9 mouse cellular contexts compared by ENCODE assay signal in genomic region chr1:75936596-75936995, GRCm38 (mm10).
DNase-seq lines count a peak whose midpoint lies in the region; ATAC-seq lines count a peak whose summit lies in the region.
"Had no signal": no experiment of that assay in that cellular context is flagged by ENCODE, and none has a peak within 500 bp of the region (broad histone marks: within the 10 kb centered on the region; RNA-seq: fewer than 3 reads in every experiment).

No protein-coding gene starts in this region.

- H3K4me3 ChIP-seq in forebrain, embryonic 13.5 days = no peak overlapping the region
- H3K4me3 ChIP-seq: limb, embryonic 13.5 days had no signal

- H3K9me3 ChIP-seq in forebrain, embryonic 13.5 days (replicated peaks) = no peaks in the 10 kb centered on the region
- H3K9me3 ChIP-seq: limb, embryonic 13.5 days had no signal

- WGBS in forebrain, embryonic 13.5 days = 69% methylated on average over 13 of the region's 13 CpGs

- no peaks in the 10 kb centered on the region for H3K27me3 ChIP-seq in forebrain, embryonic 13.5 days
- H3K27me3 ChIP-seq: limb, embryonic 13.5 days had no signal

- no peak overlapping the region for H3K4me2 ChIP-seq in forebrain, embryonic 13.5 days
- H3K4me2 ChIP-seq: limb, embryonic 13.5 days had no signal

- peaks cover 17% of the 10 kb centered on the region for H3K4me1 ChIP-seq in forebrain, embryonic 13.5 days

- H3K27ac ChIP-seq in forebrain, embryonic 13.5 days = no peak overlapping the region
- H3K27ac ChIP-seq: limb, embryonic 13.5 days had no signal

- ATAC-seq in frontal cortex, adult (ENCODE audit: low TSS enrichment) = peak; percentile 79
- no peak for ATAC-seq in monocyte, adult 5-6 weeks (replicated peaks; ENCODE audit: insufficient number of reproducible peaks, low FRiP score, low TSS enrichment, poor library complexity, severe bottlenecking)
- ATAC-seq in inflammation-experienced regulatory T-cells, adult 6 months = no peak
- ATAC-seq in forebrain, embryonic 13.5 days = no peak

- no peak for DNase-seq in frontal cortex, postnatal 10 days (ENCODE audit: low spot score in 2 of 2)
- DNase-seq in adrenal gland, adult 8-10 months = peak; percentile 21
- DNase-seq in heart, adult 8-10 months (ENCODE audit: low spot score) = peak; percentile 34
- DNase-seq in lung, postnatal 10 days = peak; percentile 49

- no peaks in the 10 kb centered on the region for H3K36me3 ChIP-seq in forebrain, embryonic 13.5 days (ENCODE audit: poor library complexity, severe bottlenecking)
- H3K36me3 ChIP-seq: limb, embryonic 13.5 days had no signal

- no peak overlapping the region for H3K9ac ChIP-seq in forebrain, embryonic 13.5 days
- H3K9ac ChIP-seq: limb, embryonic 13.5 days had no signal

Comparison
In these comparisons a context has a peak if more than half of its experiments do, and no peak if none do; other contexts are left out.
1. DNase-seq: peak in adrenal gland, adult 8-10 months (single experiment), heart, adult 8-10 months (single experiment) and lung, postnatal 10 days (single experiment); none in frontal cortex, postnatal 10 days (0 of 2).